Mouse (Mus musculus) heart, embryonic 16.5 days (tissue): ENCODE data around the gene Mcrs1. TPM values are rescaled to one million over a fixed set of nuclear protein-coding genes. Genes with fewer than 3 reads are reported as not detected.

Source experiments
- ATAC-seq: fragments of 200-750 bp; cut with Nextera tagmentation; replicated peaks from 2 replicates; pipeline ENCODE4 v1.8.0; 2017; ENCODE audit warnings: moderate number of reproducible peaks; ENCODE audit not compliant: insufficient read depth, low FRiP score; ENCODE audit errors: extremely low read depth
- H3K27ac ChIP-seq: fragments of 300-500 bp; sonication (generic); 2 replicates; pipeline ENCODE4 v1.5.1; 2014; ENCODE audit warnings: mild to moderate bottlenecking, low read length, control low read depth, moderate library complexity
- H3K27me3 ChIP-seq: fragments of 300-500 bp; sonication (generic); 2 replicates; pipeline ENCODE4 v1.6.1; 2014; ENCODE audit warnings: low read length, mixed read lengths; ENCODE audit not compliant: control insufficient read depth, insufficient read depth
- H3K36me3 ChIP-seq: fragments of 300-500 bp; sonication (generic); 2 replicates; pipeline ENCODE4 v1.6.1; 2014; ENCODE audit not compliant: control insufficient read depth, insufficient read depth
- H3K4me1 ChIP-seq: fragments of 300-500 bp; sonication (generic); 2 replicates; pipeline ENCODE4 v1.6.1; 2014; ENCODE audit warnings: low read length, mixed read lengths; ENCODE audit not compliant: control insufficient read depth, insufficient read depth
- H3K4me2 ChIP-seq: fragments of 300-500 bp; sonication (generic); 2 replicates; pipeline ENCODE4 v1.6.1; 2014; ENCODE audit warnings: low read depth, mild to moderate bottlenecking, control low read depth, low read length
- H3K4me3 ChIP-seq: fragments of 300-500 bp; sonication (generic); 2 replicates; pipeline ENCODE4 v1.5.1; 2014; ENCODE audit warnings: mild to moderate bottlenecking, control low read depth, low read length
- H3K9ac ChIP-seq: fragments of 300-500 bp; sonication (generic); 2 replicates; pipeline ENCODE4 v1.6.1; 2014; ENCODE audit warnings: low read length, control low read depth
- H3K9me3 ChIP-seq: fragments of 300-500 bp; sonication (generic); replicated peaks from 2 replicates; pipeline ENCODE4 v1.6.1; 2016; ENCODE audit warnings: low read length; ENCODE audit not compliant: control insufficient read depth
- WGBS: fragments of 180-500 bp; shearing (Covaris S2); extraction: QIAGEN DNeasy Blood & Tissue Kit; methylation state at CpG from one replicate; pipeline ENCODE4 v1.1.7; 2014; 5-methylcytosine and 5-hydroxymethylcytosine counted together
- polyA plus RNA-seq: library from polyadenylated mRNA; unstranded; fragments of >200 nt; fragmentation: Nextera tagmentation; extraction: Ambion mirVana; gene quantifications from 2 replicates; pipeline ENCODE4 v1.2.1, GENCODE M21; 2015

The Mcrs1 gene
- polyA plus RNA-seq, 1 experiment from 2014 or later, result 155 TPM

- Histone ChIP-seq H3K4me1 (no peaks in the 10 kb centered on the region), H3K27me3 (no peaks in the 10 kb centered on the region), H3K4me2 (no peak overlapping the region), H3K36me3 (peaks cover 36% of the 10 kb centered on the region), H3K27ac (no peak overlapping the region), H3K9ac (no peak overlapping the region), H3K9me3 (no peaks in the 10 kb centered on the region), H3K4me3 (no peak overlapping the region)
- no peak for ATAC-seq
- 75% methylated on average over 4 of the region's 4 CpGs for WGBS
These were observed 10.5 kb downstream of the Mcrs1 start for GRCm38 (mm10) chr15:99241249-99241648.

- no peak overlapping the region for H3K4me3 ChIP-seq
- H3K9ac ChIP-seq, result no peak overlapping the region
- H3K27me3 ChIP-seq, result no peaks in the 10 kb centered on the region
- H3K4me1 ChIP-seq, result no peaks in the 10 kb centered on the region
- H3K4me2 ChIP-seq, result no peak overlapping the region
- no peak overlapping the region for H3K27ac ChIP-seq
- H3K9me3 ChIP-seq, result no peaks in the 10 kb centered on the region
- 0 out of 2 replicates have a peak, but pooled peaks have one; percentile 51 for ATAC-seq
- WGBS, result 61% methylated on average over 4 of the region's 4 CpGs
- peaks cover 29% of the 10 kb centered on the region for H3K36me3 ChIP-seq
These were observed 11.6 kb downstream of the Mcrs1 start for GRCm38 (mm10) chr15:99240129-99240528.

- 48% methylated on average over 11 of the region's 11 CpGs for WGBS
- Histone ChIP-seq H3K4me1 (no peaks in the 10 kb centered on the region), H3K9me3 (no peaks in the 10 kb centered on the region), H3K36me3 (peaks cover 12% of the 10 kb centered on the region), H3K4me2 (no peak overlapping the region), H3K9ac (no peak overlapping the region), H3K27ac (no peak overlapping the region), H3K27me3 (peaks cover 5% of the 10 kb centered on the region), H3K4me3 (no peak overlapping the region)
- ATAC-seq, result 0 out of 2 replicates have a peak, but pooled peaks have one; percentile 16
These were observed 13.8 kb downstream of the Mcrs1 start for GRCm38 (mm10) chr15:99238006-99238405.

GRCm38 (mm10) chr15:99234326-99235010 lies 17.3 kb downstream of the Mcrs1 start:
- H3K9me3 ChIP-seq, result no peaks in the 10 kb centered on the region
- no peak overlapping the region for H3K4me2 ChIP-seq
- H3K36me3 ChIP-seq, result no peaks in the 10 kb centered on the region
- ATAC-seq, result no peak
- WGBS, result 54% methylated on average over 12 of the region's 12 CpGs
- H3K9ac ChIP-seq, result no peak overlapping the region
- H3K4me3 ChIP-seq, result no peak overlapping the region
- H3K27ac ChIP-seq, result no peak overlapping the region
- no peaks in the 10 kb centered on the region for H3K4me1 ChIP-seq
- peaks cover 20% of the 10 kb centered on the region for H3K27me3 ChIP-seq

GRCm38 (mm10) chr15:99233719-99234118 lies 18.0 kb downstream of the Mcrs1 start:
- Histone ChIP-seq H3K9ac (no peak overlapping the region), H3K36me3 (no peaks in the 10 kb centered on the region), H3K4me1 (no peaks in the 10 kb centered on the region), H3K9me3 (no peaks in the 10 kb centered on the region), H3K27ac (no peak overlapping the region), H3K4me2 (no peak overlapping the region), H3K4me3 (no peak overlapping the region), H3K27me3 (peaks cover 23% of the 10 kb centered on the region)
- 0 out of 2 replicates have a peak, but pooled peaks have one; percentile 16 for ATAC-seq
- 59% methylated on average over 17 of the region's 17 CpGs for WGBS

GRCm38 (mm10) chr15:99231998-99232397 lies 19.8 kb downstream of the Mcrs1 start:
- ATAC-seq, result no peak
- WGBS, result 69% methylated on average over 10 of the region's 10 CpGs
- no peak overlapping the region for H3K27ac ChIP-seq
- no peaks in the 10 kb centered on the region for H3K9me3 ChIP-seq
- no peak overlapping the region for H3K9ac ChIP-seq
- no peak overlapping the region for H3K4me3 ChIP-seq
- no peaks in the 10 kb centered on the region for H3K4me1 ChIP-seq
- H3K27me3 ChIP-seq, result peaks cover 41% of the 10 kb centered on the region
- no peak overlapping the region for H3K4me2 ChIP-seq
- H3K36me3 ChIP-seq, result no peaks in the 10 kb centered on the region

DNA sequence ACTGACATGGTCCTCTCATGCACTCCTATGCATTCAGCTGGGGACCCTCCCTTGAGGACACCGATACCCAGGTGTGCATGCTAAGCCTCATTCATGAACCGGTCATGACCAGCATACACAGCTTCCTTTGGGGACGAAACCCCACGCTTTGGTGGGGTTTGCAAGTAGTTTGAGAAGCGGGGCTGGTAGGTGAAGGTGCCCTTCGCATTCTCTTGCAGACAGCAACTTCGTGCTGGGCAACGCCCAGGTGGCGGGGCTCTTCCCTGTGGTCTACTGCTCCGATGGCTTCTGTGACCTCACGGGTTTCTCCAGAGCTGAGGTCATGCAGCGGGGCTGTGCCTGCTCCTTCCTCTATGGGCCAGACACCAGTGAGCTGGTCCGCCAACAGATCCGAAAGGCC lies 25.7 kb downstream of the Mcrs1 start:
- Histone ChIP-seq H3K9ac (no peak overlapping the region), H3K27ac (no peak overlapping the region), H3K9me3 (no peaks in the 10 kb centered on the region), H3K4me1 (peaks cover 17% of the 10 kb centered on the region), H3K27me3 (peaks cover 83% of the 10 kb centered on the region), H3K4me3 (no peak overlapping the region), H3K4me2 (no peak overlapping the region), H3K36me3 (no peaks in the 10 kb centered on the region)
- 30% methylated on average over 14 of the region's 14 CpGs for WGBS
- no peak for ATAC-seq

- Histone ChIP-seq H3K27me3 (peaks cover 86% of the 10 kb centered on the region), H3K9ac (peak overlapping the region; percentile 28; the same call in 1 of the 2 replicates), H3K9me3 (no peaks in the 10 kb centered on the region), H3K4me2 (peak overlapping the region; percentile 73), H3K4me1 (peaks cover 17% of the 10 kb centered on the region), H3K27ac (no peak overlapping the region), H3K4me3 (peak overlapping the region; percentile 53), H3K36me3 (no peaks in the 10 kb centered on the region)
- WGBS, result 1% methylated on average over 22 of the region's 22 CpGs
- no peak for ATAC-seq
These were observed 26.5 kb downstream of the Mcrs1 start for GRCm38 (mm10) chr15:99225081-99225810.
